Mouse (Mus musculus) liver, embryonic 11.5 days (tissue): ENCODE data around the gene Rras. TPM values are rescaled to one million over a fixed set of nuclear protein-coding genes. Genes with fewer than 3 reads are reported as not detected.

Experiments used
- ATAC-seq: fragments of 200-750 bp; cut with Nextera tagmentation; replicated peaks from 2 replicates; pipeline ENCODE4 v1.8.0; 2017; ENCODE audit warnings: moderate number of reproducible peaks, mild to moderate bottlenecking, moderate TSS enrichment, moderate library complexity; ENCODE audit not compliant: low FRiP score
- DNase-seq: peaks from one replicate; pipeline ENCODE4 v3.0.0-alpha.2; 2017; ENCODE audit warnings: low spot score
- H3K27ac ChIP-seq: fragments of 300-500 bp; sonication (generic); 2 replicates; pipeline ENCODE4 v1.5.1; 2014; ENCODE audit warnings: mild to moderate bottlenecking, low read depth, low read length, control low read depth
- H3K27me3 ChIP-seq: fragments of 300-500 bp; sonication (generic); replicated peaks from 2 replicates; pipeline ENCODE4 v1.6.1; 2014; ENCODE audit warnings: low read length, mixed read lengths; ENCODE audit not compliant: control insufficient read depth, insufficient read depth
- H3K36me3 ChIP-seq: fragments of 300-500 bp; sonication (generic); 2 replicates; pipeline ENCODE4 v1.6.1; 2014; ENCODE audit warnings: mild to moderate bottlenecking, low read length, moderate library complexity, mixed read lengths; ENCODE audit not compliant: control insufficient read depth, insufficient read depth
- H3K4me1 ChIP-seq: fragments of 300-500 bp; sonication (generic); replicated peaks from 2 replicates; pipeline ENCODE4 v1.6.1; 2014; ENCODE audit warnings: low read length, mixed read lengths; ENCODE audit not compliant: control insufficient read depth, insufficient read depth
- H3K4me2 ChIP-seq: fragments of 300-500 bp; sonication (generic); 2 replicates; pipeline ENCODE4 v1.6.1; 2014; ENCODE audit warnings: mild to moderate bottlenecking, control low read depth, moderate library complexity
- H3K4me3 ChIP-seq: fragments of 300-500 bp; sonication (generic); 2 replicates; pipeline ENCODE4 v1.5.1; 2014; ENCODE audit warnings: low read depth, low read length, control low read depth
- H3K9ac ChIP-seq: fragments of 300-500 bp; sonication (generic); 2 replicates; pipeline ENCODE4 v1.6.1; 2014; ENCODE audit warnings: low read depth, low read length, control low read depth
- H3K9me3 ChIP-seq: fragments of 300-500 bp; sonication (generic); 2 replicates; pipeline ENCODE4 v1.6.1; 2016; ENCODE audit warnings: low read length, inconsistent platforms, mixed read lengths; ENCODE audit not compliant: control insufficient read depth
- WGBS: fragments of 180-500 bp; shearing (Covaris S2); extraction: QIAGEN DNeasy Blood & Tissue Kit; methylation state at CpG from one replicate; pipeline ENCODE4 v1.1.7; 2014; 5-methylcytosine and 5-hydroxymethylcytosine counted together
- polyA plus RNA-seq: library from polyadenylated mRNA; unstranded; fragments of >200 nt; fragmentation: Nextera tagmentation; extraction: Ambion mirVana; gene quantifications from 2 replicates; pipeline ENCODE4 v1.2.1, GENCODE M21; 2014

Gene Rras
- polyA plus RNA-seq, 1 experiment from 2014 or later, result 21.6 TPM

DNA sequence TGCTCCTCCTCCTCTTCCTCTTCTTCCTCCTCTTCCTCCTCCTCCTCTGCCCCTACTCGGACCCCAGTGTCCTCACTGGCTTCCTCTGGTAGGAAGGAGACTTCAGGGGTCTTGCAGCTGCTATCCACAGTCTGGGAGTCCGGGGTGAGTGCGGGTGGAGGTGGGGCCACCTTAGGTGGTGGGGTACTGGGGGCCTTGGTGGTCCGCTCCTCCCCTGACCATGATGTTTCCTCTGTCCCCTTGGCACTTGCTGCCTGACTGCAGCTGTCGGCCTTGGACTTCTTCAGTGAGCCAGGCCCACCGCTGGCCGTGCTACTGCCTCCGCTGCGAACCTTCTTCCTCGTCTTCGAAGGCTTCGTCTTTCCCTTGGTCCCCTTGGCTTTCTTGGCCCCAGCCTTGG, 11.3 kb upstream of the Rras start:
- Histone ChIP-seq H3K4me3 (no peak overlapping the region), H3K27me3 (no peaks in the 10 kb centered on the region), H3K4me2 (no peak overlapping the region), H3K27ac (no peak overlapping the region), H3K9me3 (no peaks in the 10 kb centered on the region), H3K36me3 (peaks cover 84% of the 10 kb centered on the region), H3K9ac (no peak overlapping the region), H3K4me1 (no peaks in the 10 kb centered on the region)
- DNase-seq (no peak), ATAC-seq (no peak)
- 88% methylated on average over 12 of the region's 12 CpGs for WGBS

DNA sequence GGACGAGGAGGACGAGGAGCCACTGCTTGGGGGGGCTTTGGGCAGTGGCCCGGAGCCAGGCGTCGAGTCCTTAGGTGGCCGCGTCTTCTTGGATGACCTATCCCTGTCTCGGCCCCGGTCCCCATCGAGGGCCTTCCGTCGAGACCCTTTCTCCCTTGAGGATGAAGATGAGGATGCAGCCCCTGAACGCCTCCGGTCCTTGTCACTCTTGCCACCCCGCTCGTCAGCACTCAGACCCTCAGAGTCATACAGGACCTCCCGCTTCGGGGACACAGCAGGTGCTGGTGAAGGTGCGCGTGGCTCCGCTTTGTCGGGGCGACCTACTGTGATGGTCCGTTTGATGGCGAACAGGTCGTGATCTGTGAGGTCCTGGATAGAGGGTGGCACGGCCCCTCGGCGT, 10.6 kb upstream of the Rras start:
- Histone ChIP-seq H3K9me3 (no peaks in the 10 kb centered on the region), H3K36me3 (peaks cover 84% of the 10 kb centered on the region), H3K4me2 (no peak overlapping the region), H3K4me1 (no peaks in the 10 kb centered on the region), H3K27ac (no peak overlapping the region), H3K9ac (no peak overlapping the region), H3K27me3 (no peaks in the 10 kb centered on the region), H3K4me3 (no peak overlapping the region)
- ATAC-seq (no peak), DNase-seq (no peak)
- 95% methylated on average over 29 of the region's 29 CpGs for WGBS

DNA sequence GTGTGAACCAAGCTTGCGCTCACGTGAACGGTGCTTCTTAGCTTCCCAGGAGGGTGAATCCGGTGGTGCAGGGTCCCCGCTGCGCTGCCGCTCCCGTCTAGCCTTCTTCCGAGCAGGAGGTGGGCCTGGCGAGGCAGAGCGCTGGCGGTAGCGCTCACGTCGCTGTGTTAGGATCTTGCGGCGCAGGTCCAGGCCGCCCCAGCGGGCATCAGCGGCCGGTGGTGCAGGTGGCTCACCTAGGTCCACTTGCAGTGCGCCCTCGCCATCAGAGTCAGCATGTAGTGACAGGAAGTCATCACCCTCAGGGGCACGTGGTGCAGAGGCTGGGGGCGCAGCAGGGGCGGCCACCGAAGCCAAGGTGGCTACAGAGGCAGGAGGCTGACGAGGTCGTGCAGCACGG, 9.9 kb upstream of the Rras start:
- Histone ChIP-seq H3K4me2 (no peak overlapping the region), H3K27ac (no peak overlapping the region), H3K4me3 (no peak overlapping the region), H3K27me3 (no peaks in the 10 kb centered on the region), H3K4me1 (peaks cover 2% of the 10 kb centered on the region; the same call in 1 of the 2 replicates), H3K9ac (no peak overlapping the region), H3K36me3 (peaks cover 83% of the 10 kb centered on the region), H3K9me3 (no peaks in the 10 kb centered on the region)
- WGBS, result 96% methylated on average over 30 of the region's 30 CpGs
- DNase-seq (no peak), ATAC-seq (no peak)

DNA sequence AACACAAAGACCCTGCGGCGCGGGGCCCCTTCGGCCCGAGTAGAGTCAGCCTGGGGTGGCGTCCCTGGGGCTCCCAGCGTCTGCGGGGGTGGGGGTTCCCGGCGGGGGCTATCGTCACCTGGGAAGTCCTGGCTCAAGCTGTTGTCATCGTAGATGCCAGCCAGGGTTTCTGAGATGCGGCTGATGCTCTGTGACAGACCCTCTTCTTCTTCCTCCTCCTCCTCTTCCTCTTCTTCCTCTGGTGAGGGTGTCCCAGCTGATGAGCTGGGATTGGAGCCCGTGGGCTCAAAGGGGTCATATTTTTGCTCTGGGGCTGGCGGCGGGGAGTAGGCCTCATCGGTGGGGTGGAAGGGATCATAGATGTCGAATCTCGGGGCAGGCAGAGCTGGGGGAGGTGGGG, 9.3 kb upstream of the Rras start:
- 94% methylated on average over 19 of the region's 19 CpGs for WGBS
- H3K27me3 ChIP-seq, result no peaks in the 10 kb centered on the region
- H3K4me3 ChIP-seq, result no peak overlapping the region
- no peak overlapping the region for H3K27ac ChIP-seq
- no peak overlapping the region for H3K9ac ChIP-seq
- no peaks in the 10 kb centered on the region for H3K9me3 ChIP-seq
- ATAC-seq (no peak), DNase-seq (no peak)
- H3K36me3 ChIP-seq, result peaks cover 83% of the 10 kb centered on the region
- no peak overlapping the region for H3K4me2 ChIP-seq
- H3K4me1 ChIP-seq, result peaks cover 7% of the 10 kb centered on the region; the same call in 1 of the 2 replicates

DNA sequence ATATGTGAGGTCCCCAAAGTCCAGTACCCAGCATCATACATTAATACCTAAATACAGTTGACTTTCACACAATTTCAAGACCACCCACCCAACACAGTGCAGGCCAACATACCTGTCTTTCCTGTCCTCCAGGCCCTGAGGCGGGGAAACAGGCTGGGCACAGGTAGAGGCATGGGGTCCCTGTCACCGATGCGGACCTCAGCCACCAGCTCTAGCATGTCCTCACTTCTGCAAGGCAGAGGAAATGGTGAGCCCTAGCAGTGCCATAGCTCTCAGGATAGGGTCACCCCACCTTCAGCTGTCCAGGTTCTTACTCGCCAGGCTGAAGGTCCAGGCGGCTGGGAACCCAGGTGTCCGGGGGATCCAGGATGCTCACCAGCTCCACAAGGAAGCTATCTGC, 5.8 kb upstream of the Rras start:
- WGBS, result 97% methylated on average over 6 of the region's 6 CpGs
- H3K4me3 ChIP-seq, result no peak overlapping the region
- no peaks in the 10 kb centered on the region for H3K9me3 ChIP-seq
- H3K27me3 ChIP-seq, result no peaks in the 10 kb centered on the region
- H3K36me3 ChIP-seq, result peaks cover 52% of the 10 kb centered on the region
- no peak overlapping the region for H3K27ac ChIP-seq
- peaks cover 23% of the 10 kb centered on the region for H3K4me1 ChIP-seq
- ATAC-seq, result no peak
- no peak overlapping the region for H3K9ac ChIP-seq
- DNase-seq, result no peak
- H3K4me2 ChIP-seq, result no peak overlapping the region

DNA sequence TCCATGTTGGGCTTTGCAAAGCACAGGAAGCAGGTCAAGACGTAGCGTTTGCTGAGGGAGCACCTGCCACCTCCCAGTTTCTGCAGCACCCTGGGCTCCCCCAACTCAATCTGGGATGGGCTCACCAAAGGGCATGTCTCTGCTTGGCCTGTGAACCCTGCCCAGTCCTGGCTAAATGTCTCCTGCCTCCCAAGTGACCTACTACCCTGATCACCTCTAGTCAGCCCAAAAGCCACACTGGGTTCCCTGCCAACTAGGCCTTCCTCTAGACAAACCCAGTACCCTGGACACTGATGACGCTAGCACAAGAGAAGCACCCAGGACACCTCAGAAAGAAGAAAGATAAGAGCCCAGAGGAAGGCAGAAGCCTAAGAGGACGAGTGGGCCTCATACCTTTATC, 4.9 kb upstream of the Rras start:
- ATAC-seq (no peak), DNase-seq (no peak)
- WGBS, result 74% methylated on average over 4 of the region's 4 CpGs
- no peak overlapping the region for H3K27ac ChIP-seq
- no peak overlapping the region for H3K4me3 ChIP-seq
- H3K4me2 ChIP-seq, result 0 out of 2 replicates have a peak overlapping the region, but pooled peaks have one; percentile 21
- H3K4me1 ChIP-seq, result peaks cover 23% of the 10 kb centered on the region
- no peaks in the 10 kb centered on the region for H3K27me3 ChIP-seq
- peaks cover 44% of the 10 kb centered on the region for H3K36me3 ChIP-seq
- no peak overlapping the region; the same call in 1 of the 2 replicates for H3K9ac ChIP-seq
- H3K9me3 ChIP-seq, result no peaks in the 10 kb centered on the region

DNA sequence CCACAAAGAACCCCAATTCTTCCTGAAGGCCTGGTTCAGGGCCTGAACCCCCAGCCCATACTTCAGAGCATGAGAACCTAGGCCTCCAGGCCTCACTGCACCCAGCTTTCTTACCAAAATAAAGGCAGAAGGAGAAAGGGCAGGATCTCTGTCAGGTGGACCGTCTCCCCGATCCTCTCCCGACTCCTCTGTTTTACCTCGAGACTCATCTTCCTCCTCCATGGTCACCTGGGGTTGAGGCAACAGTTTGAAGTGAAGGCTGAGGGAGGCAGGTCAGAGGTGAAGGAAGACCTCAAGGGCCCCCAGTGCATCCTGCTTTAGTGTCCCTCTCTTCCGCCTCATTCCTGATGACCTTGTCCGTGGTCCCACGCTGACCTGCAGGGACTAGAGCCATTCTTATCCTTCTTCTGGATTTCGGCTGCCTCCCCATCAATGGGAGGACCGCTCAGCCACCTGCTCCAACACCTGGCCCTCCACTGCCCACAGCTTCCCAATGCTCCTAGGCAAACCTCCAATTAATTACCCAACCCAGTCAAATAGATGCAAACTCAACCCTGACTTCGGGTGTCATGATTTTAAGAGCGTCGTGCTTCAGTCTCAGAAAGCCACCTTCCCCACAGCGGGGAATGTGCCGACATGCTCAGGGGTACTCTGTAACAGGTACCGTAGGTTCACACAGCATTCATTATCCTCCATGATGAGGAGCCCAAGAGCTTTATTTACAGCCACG, 4.2 kb upstream of the Rras start:
- H3K27me3 ChIP-seq, result no peaks in the 10 kb centered on the region
- ATAC-seq (no peak), DNase-seq (no peak)
- H3K4me3 ChIP-seq, result no peak overlapping the region
- no peak overlapping the region for H3K27ac ChIP-seq
- peaks cover 37% of the 10 kb centered on the region for H3K36me3 ChIP-seq
- H3K4me2 ChIP-seq, result peak overlapping the region; percentile 21; the same call in 1 of the 2 replicates
- H3K9me3 ChIP-seq, result no peaks in the 10 kb centered on the region
- H3K4me1 ChIP-seq, result peaks cover 23% of the 10 kb centered on the region
- no peak overlapping the region; the same call in 1 of the 2 replicates for H3K9ac ChIP-seq
- WGBS, result 95% methylated on average over 16 of the region's 16 CpGs

DNA sequence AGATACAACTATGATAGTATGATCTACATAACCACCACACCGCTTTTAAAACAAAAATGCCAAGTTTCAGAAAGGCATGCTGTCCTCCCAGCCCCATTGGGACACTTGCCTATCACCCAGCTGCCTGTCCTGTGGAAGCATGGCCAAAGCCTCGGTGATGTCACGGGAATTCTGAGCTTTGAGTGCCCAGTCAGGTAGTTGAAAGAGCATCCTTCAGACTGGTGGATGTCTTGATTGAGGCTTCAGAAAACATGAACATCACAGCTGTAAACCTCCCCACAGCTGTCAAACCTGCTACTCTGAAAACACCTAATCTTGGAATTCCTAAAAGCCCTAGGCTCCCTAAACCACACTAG, 3.7 kb upstream of the Rras start:
- 92% methylated on average over 3 of the region's 3 CpGs for WGBS
- H3K4me1 ChIP-seq, result peaks cover 25% of the 10 kb centered on the region
- H3K4me3 ChIP-seq, result no peak overlapping the region
- H3K27ac ChIP-seq, result no peak overlapping the region
- no peaks in the 10 kb centered on the region for H3K9me3 ChIP-seq
- no peak for DNase-seq
- no peaks in the 10 kb centered on the region for H3K27me3 ChIP-seq
- H3K36me3 ChIP-seq, result peaks cover 32% of the 10 kb centered on the region
- H3K4me2 ChIP-seq, result no peak overlapping the region
- no peak overlapping the region for H3K9ac ChIP-seq
- ATAC-seq, result no peak

DNA sequence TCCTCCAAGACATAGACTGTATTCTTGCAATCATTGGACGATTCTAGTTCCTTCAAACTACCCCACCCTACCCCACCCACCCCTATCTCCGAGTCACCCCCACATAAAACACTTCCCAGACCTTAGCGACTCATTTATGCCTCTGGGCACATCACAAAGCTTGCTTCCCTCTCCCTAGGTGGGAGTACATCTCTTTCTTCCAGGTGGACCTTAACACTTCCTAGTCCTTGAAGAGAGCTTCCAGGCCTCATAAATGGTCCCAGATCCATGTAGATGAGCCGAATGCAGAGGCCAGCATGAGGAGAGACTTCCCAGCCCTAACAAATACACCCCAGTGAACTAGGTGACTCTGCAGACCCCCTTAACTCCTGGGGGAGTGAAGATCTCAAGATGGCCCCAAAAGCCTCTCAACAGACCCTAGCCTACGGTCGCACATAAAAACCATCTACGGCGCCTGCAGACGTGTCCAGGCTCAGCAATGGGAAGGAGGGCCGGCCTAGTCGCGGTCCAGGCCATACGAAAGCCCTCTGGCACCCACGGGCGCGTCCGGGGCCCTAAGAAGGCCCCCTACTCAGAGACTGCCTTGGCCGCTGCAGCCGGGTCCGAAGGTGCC, 2.3 kb upstream of the Rras start:
- Histone ChIP-seq H3K27ac (peak overlapping the region; percentile 95), H3K4me2 (peak overlapping the region; percentile 86), H3K4me3 (peak overlapping the region; percentile 92), H3K27me3 (0 out of 2 replicates have a peak, but pooled peaks cover 3% of the 10 kb centered on the region), H3K9ac (peak overlapping the region; percentile 96), H3K9me3 (no peaks in the 10 kb centered on the region), H3K36me3 (peaks cover 19% of the 10 kb centered on the region), H3K4me1 (peaks cover 26% of the 10 kb centered on the region)
- ATAC-seq (no peak), DNase-seq (no peak)
- 1% methylated on average over 20 of the region's 20 CpGs for WGBS
